Mouse (Mus musculus): ENCODE data around the gene Tmem29.
"Not testable (repeated sequence)": the region's sequence is repeated elsewhere in the genome, so short reads cannot be mapped to it uniquely, and the experiment has no call there.

Tmem29 gene

GRCm38 (mm10) chrX:150458766-150459350 is at the start of gene Tmem29:
Gene Tmem29 (minus strand): TSS chrX:150459154.
- DNase-seq (ENCODE audit: low spot score): peak; percentile 85

- DNase-seq (ENCODE audit: low spot score): no peak
Observed at GRCm38 (mm10) chrX:150508696-150509095, 49.7 kb upstream of the Tmem29 start.

- not testable (repeated sequence) for DNase-seq (ENCODE audit: low spot score)
Observed at GRCm38 (mm10) chrX:150487811-150488210, 28.9 kb upstream of the Tmem29 start.

- DNase-seq (ENCODE audit: low spot score): not testable (repeated sequence)
Observed at GRCm38 (mm10) chrX:150486314-150487030, 27.5 kb upstream of the Tmem29 start.

GRCm38 (mm10) chrX:150477854-150478780 is 19.2 kb upstream of the Tmem29 start:
- DNase-seq (ENCODE audit: low spot score): peak; percentile 81

- no peak for DNase-seq (ENCODE audit: low spot score)
Observed at GRCm38 (mm10) chrX:150471416-150471815, 12.5 kb upstream of the Tmem29 start.

GRCm38 (mm10) chrX:150468266-150468665 is 9.3 kb upstream of the Tmem29 start:
- DNase-seq (ENCODE audit: low spot score): no peak

GRCm38 (mm10) chrX:150466817-150467216 is 7.9 kb upstream of the Tmem29 start:
- DNase-seq (ENCODE audit: low spot score): not testable (repeated sequence)

GRCm38 (mm10) chrX:150460143-150460542 is 1.2 kb upstream of the Tmem29 start:
- no peak for DNase-seq (ENCODE audit: low spot score)

- peak; percentile 15 for DNase-seq (ENCODE audit: low spot score)
Observed at GRCm38 (mm10) chrX:150459411-150459927, 515 bp upstream of the Tmem29 start.

- no peak for DNase-seq (ENCODE audit: low spot score)
Observed at GRCm38 (mm10) chrX:150458136-150458535, 818 bp downstream of the Tmem29 start.

GRCm38 (mm10) chrX:150440505-150441338 is 18.2 kb downstream of the Tmem29 start:
- peak; percentile 60 for DNase-seq (ENCODE audit: low spot score)

- no peak for DNase-seq (ENCODE audit: low spot score)
Observed at GRCm38 (mm10) chrX:150436373-150436772, 22.6 kb downstream of the Tmem29 start.

- no peak for DNase-seq (ENCODE audit: low spot score)
Observed at GRCm38 (mm10) chrX:150435367-150435766, 23.6 kb downstream of the Tmem29 start.

GRCm38 (mm10) chrX:150413505-150413904 is 45.4 kb downstream of the Tmem29 start:
- no peak for DNase-seq (ENCODE audit: low spot score)
